Mouse (Mus musculus) brain, adult 2 months (tissue): ENCODE results near the gene Ccl21a.
"Not testable (repeated sequence)": the region's sequence is repeated elsewhere in the genome, so short reads cannot be mapped to it uniquely, and the experiment has no call there.

Experiments
- DNase-seq: peaks from one replicate; pipeline ENCODE4 v3.0.0; 2011; ENCODE audit warnings: low read depth, low spot score

The Ccl21a gene

GRCm38 (mm10) chr4:42773893-42774292 lies at the start of gene Ccl21a:
Gene Ccl21a (minus strand): TSS chr4:42773993.
- DNase-seq: not testable (repeated sequence)

- not testable (repeated sequence) for DNase-seq
Observed at GRCm38 (mm10) chr4:42756477-42756876, 17.3 kb downstream of the Ccl21a start, which contains the start of gene Ccl19. Gene Ccl19 (minus strand): TSS chr4:42756577.

- not testable (repeated sequence) for DNase-seq
Observed at GRCm38 (mm10) chr4:42735245-42735644, 38.5 kb downstream of the Ccl21a start, which contains the start of gene 4930578G10Rik. Gene 4930578G10Rik (plus strand): TSS chr4:42735545.
